Mouse (Mus musculus) adipocyte (in vitro differentiated cells): ENCODE measurements around the gene Mboat2.

Source experiments
- DNase-seq: peaks from one replicate; pipeline ENCODE4 v3.0.0-alpha.2; 2016; ENCODE audit warnings: low spot score

The Mboat2 gene

GRCm38 (mm10) chr12:24948344-24948743 lies 117.7 kb downstream of the Mboat2 start:
- peak; percentile 36 for DNase-seq

GRCm38 (mm10) chr12:24950376-24951046 lies 119.8 kb downstream of the Mboat2 start:
- DNase-seq: no peak

GRCm38 (mm10) chr12:24952147-24952546 lies 121.5 kb downstream of the Mboat2 start:
- peak; percentile 79 for DNase-seq

- no peak for DNase-seq
Measured at GRCm38 (mm10) chr12:24955137-24955536, 124.5 kb downstream of the Mboat2 start.

- DNase-seq: no peak
Measured at GRCm38 (mm10) chr12:24958526-24958925, 127.8 kb downstream of the Mboat2 start.

- DNase-seq: no peak
Measured at GRCm38 (mm10) chr12:24961821-24962220, 131.1 kb downstream of the Mboat2 start.

GRCm38 (mm10) chr12:24962362-24962967 lies 131.8 kb downstream of the Mboat2 start:
- DNase-seq: no peak

- DNase-seq: peak; percentile 23
Measured at GRCm38 (mm10) chr12:24963393-24964022, 132.8 kb downstream of the Mboat2 start.

GRCm38 (mm10) chr12:24965406-24965805 lies 134.7 kb downstream of the Mboat2 start:
- DNase-seq: no peak

GRCm38 (mm10) chr12:24966046-24966445 lies 135.4 kb downstream of the Mboat2 start:
- DNase-seq: no peak

- no peak for DNase-seq
Measured at GRCm38 (mm10) chr12:24971490-24972200, 141.0 kb downstream of the Mboat2 start.

GRCm38 (mm10) chr12:24972371-24973350 lies 142.0 kb downstream of the Mboat2 start:
- DNase-seq: no peak

- DNase-seq: no peak
Measured at GRCm38 (mm10) chr12:24973586-24973985, 142.9 kb downstream of the Mboat2 start.

GRCm38 (mm10) chr12:24974446-24975114 lies 143.9 kb downstream of the Mboat2 start, which contains the start of gene Kidins220:
Gene Kidins220 (plus strand): TSS chr12:24974925.
- peak; percentile 92 for DNase-seq

GRCm38 (mm10) chr12:24975115-24975733 lies 144.5 kb downstream of the Mboat2 start:
- DNase-seq: peak; percentile 81

- DNase-seq: no peak
Measured at GRCm38 (mm10) chr12:24985226-24985625, 154.5 kb downstream of the Mboat2 start.

- DNase-seq: no peak
Measured at GRCm38 (mm10) chr12:24995350-24995749, 164.7 kb downstream of the Mboat2 start.

- no peak for DNase-seq
Measured at GRCm38 (mm10) chr12:25005350-25005749, 174.7 kb downstream of the Mboat2 start.

- DNase-seq: no peak
Measured at GRCm38 (mm10) chr12:25009957-25010356, 179.3 kb downstream of the Mboat2 start.

- DNase-seq: no peak
Measured at GRCm38 (mm10) chr12:25010416-25010815, 179.7 kb downstream of the Mboat2 start.
